Mouse (Mus musculus): ENCODE results near the gene Tex30.

DNA sequence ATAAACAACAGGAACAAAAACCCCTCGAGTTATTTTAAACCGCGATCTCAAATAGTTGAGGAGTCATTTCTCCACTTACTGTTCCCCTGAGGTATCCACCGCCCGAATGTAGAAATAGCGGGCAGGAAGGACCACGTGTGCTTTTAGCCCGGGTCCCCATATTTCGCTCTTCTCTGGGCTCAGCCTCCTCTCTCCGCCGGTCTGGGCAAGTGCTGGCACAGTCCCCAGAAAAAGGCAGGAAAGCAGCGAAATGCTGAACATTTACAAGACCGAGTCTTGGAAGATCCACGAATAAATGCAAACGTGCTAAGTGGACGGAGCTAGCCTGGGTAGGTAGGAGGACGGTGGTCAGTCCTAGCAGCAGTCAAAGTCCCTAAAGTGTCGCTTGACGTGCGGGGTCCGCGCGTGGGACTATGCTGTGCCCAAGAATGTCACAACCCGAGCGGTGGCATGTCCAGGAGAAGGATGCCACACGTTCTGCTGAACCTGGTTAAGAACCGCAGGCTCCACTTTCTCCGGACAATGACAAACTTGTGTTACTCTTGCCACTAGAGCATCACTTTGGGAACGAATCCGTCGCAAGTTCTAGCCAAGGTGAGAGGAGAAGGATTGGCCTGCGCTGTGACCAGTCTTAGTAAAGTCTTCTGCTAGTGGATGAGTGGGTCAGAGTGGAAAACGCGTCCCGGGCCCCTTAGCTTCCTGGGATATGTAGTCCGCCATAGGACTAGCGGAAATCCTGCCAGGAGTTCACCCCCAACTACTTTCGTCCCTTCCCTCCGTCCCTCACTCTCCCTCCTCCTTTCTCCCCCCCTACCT, 16.2 kb upstream of the Tex30 start, which contains the start of the genes Kdelc1 and Bivm:
- no peak for TF ChIP-seq CTCF (IDR thresholded peaks at IDR 0.05; ENCODE audit: control insufficient read depth, insufficient read depth, insufficient replicate concordance, low read depth, low read length)
- TF ChIP-seq POLR2A (IDR thresholded peaks at IDR 0.05; ENCODE audit: control insufficient read depth, low read depth, low read length), result peak; percentile 15; the same call in 1 of the 2 replicates

Data from testis, adult 2 months (tissue).